Mouse (Mus musculus): Measurements from ENCODE around the gene Ube2l6. TPM values are rescaled to one million over a fixed set of nuclear protein-coding genes. Genes with fewer than 3 reads are reported as not detected.
A peak's percentile ranks its signal among the peaks of the same experiment; 100 is the strongest.

The Ube2l6 gene
- 19.1 and 21.1 TPM in 2 replicates for polyA plus RNA-seq (2015; fragmentation: Nextera tagmentation; extraction: Ambion mirVana)

- peaks cover 4% of the 10 kb centered on the region; the same call in 1 of the 2 replicates for H3K4me1 ChIP-seq
- H3K36me3 ChIP-seq (ENCODE audit: poor library complexity, severe bottlenecking), result no peaks in the 10 kb centered on the region
- H3K9ac ChIP-seq, result peak within 1 kb of the TSS; percentile 70
- peaks cover 7% of the 10 kb centered on the region; the same call in 1 of the 2 replicates for H3K9me3 ChIP-seq (replicated peaks)
- peak within 1 kb of the TSS; percentile 55 for H3K4me3 ChIP-seq
- H3K27me3 ChIP-seq, result no peaks in the 10 kb centered on the region
- ATAC-seq, result peak; percentile 79
- under 1% methylated on average over 21 of the region's 21 CpGs for WGBS
- peak within 1 kb of the TSS; percentile 94 for H3K4me2 ChIP-seq
- H3K27ac ChIP-seq, result 0 out of 2 replicates have a peak within 1 kb of the TSS, but pooled peaks have one; percentile 66
Measured at GRCm38 (mm10) chr2:84798493-84798921, at the start of gene Ube2l6. Ube2l6 (plus strand) TSS chr2:84798828.

- Histone ChIP-seq H3K36me3 (ENCODE audit: poor library complexity, severe bottlenecking) (no peaks in the 10 kb centered on the region), H3K4me1 (no peaks in the 10 kb centered on the region), H3K27ac (no peak overlapping the region), H3K4me3 (no peak overlapping the region), H3K9me3 (replicated peaks) (no peaks in the 10 kb centered on the region), H3K9ac (no peak overlapping the region), H3K27me3 (no peaks in the 10 kb centered on the region), H3K4me2 (no peak overlapping the region)
- WGBS, result 86% methylated on average over 6 of the region's 6 CpGs
- ATAC-seq, result no peak
Measured at GRCm38 (mm10) chr2:84750115-84750514, 48.5 kb upstream of the Ube2l6 start.

GRCm38 (mm10) chr2:84756245-84756644 is 42.4 kb upstream of the Ube2l6 start:
- H3K4me1 ChIP-seq, result no peaks in the 10 kb centered on the region
- no peak overlapping the region for H3K27ac ChIP-seq
- H3K36me3 ChIP-seq (ENCODE audit: poor library complexity, severe bottlenecking), result no peaks in the 10 kb centered on the region
- 84% methylated on average over 5 of the region's 5 CpGs for WGBS
- no peak for ATAC-seq
- H3K9me3 ChIP-seq (replicated peaks), result no peaks in the 10 kb centered on the region
- no peak overlapping the region for H3K4me3 ChIP-seq
- H3K4me2 ChIP-seq, result no peak overlapping the region
- H3K9ac ChIP-seq, result no peak overlapping the region
- H3K27me3 ChIP-seq, result no peaks in the 10 kb centered on the region

- H3K9me3 ChIP-seq (replicated peaks), result no peaks in the 10 kb centered on the region
- no peak overlapping the region for H3K9ac ChIP-seq
- H3K4me3 ChIP-seq, result no peak overlapping the region
- H3K4me1 ChIP-seq, result no peaks in the 10 kb centered on the region
- H3K27ac ChIP-seq, result no peak overlapping the region
- H3K4me2 ChIP-seq, result no peak overlapping the region
- no peaks in the 10 kb centered on the region for H3K36me3 ChIP-seq (ENCODE audit: poor library complexity, severe bottlenecking)
- no peak for ATAC-seq
- 59% methylated on average over 7 of the region's 7 CpGs for WGBS
- no peaks in the 10 kb centered on the region for H3K27me3 ChIP-seq
Measured at GRCm38 (mm10) chr2:84757026-84757682, 41.5 kb upstream of the Ube2l6 start.

- H3K4me3 ChIP-seq, result no peak overlapping the region
- H3K4me1 ChIP-seq, result no peaks in the 10 kb centered on the region
- H3K36me3 ChIP-seq (ENCODE audit: poor library complexity, severe bottlenecking), result no peaks in the 10 kb centered on the region
- WGBS, result 0% methylated on average over 2 of the region's 2 CpGs
- H3K4me2 ChIP-seq, result no peak overlapping the region
- no peak overlapping the region for H3K27ac ChIP-seq
- H3K27me3 ChIP-seq, result no peaks in the 10 kb centered on the region
- no peaks in the 10 kb centered on the region for H3K9me3 ChIP-seq (replicated peaks)
- no peak overlapping the region for H3K9ac ChIP-seq
- peak; percentile 78 for ATAC-seq
Measured at GRCm38 (mm10) chr2:84758542-84759127, 40.0 kb upstream of the Ube2l6 start.

- WGBS, result 70% methylated on average over 8 of the region's 8 CpGs
- H3K9me3 ChIP-seq (replicated peaks), result no peaks in the 10 kb centered on the region
- H3K4me2 ChIP-seq, result no peak overlapping the region
- H3K27ac ChIP-seq, result no peak overlapping the region
- peaks cover 3% of the 10 kb centered on the region; the same call in 1 of the 2 replicates for H3K36me3 ChIP-seq (ENCODE audit: poor library complexity, severe bottlenecking)
- H3K4me1 ChIP-seq, result no peaks in the 10 kb centered on the region
- H3K9ac ChIP-seq, result no peak overlapping the region
- ATAC-seq, result no peak
- no peak overlapping the region for H3K4me3 ChIP-seq
- H3K27me3 ChIP-seq, result no peaks in the 10 kb centered on the region
Measured at GRCm38 (mm10) chr2:84760777-84761176, 37.9 kb upstream of the Ube2l6 start.

GRCm38 (mm10) chr2:84761309-84761708 is 37.3 kb upstream of the Ube2l6 start:
- no peak for ATAC-seq
- no peaks in the 10 kb centered on the region for H3K9me3 ChIP-seq (replicated peaks)
- no peak overlapping the region for H3K4me2 ChIP-seq
- peaks cover 3% of the 10 kb centered on the region; the same call in 1 of the 2 replicates for H3K36me3 ChIP-seq (ENCODE audit: poor library complexity, severe bottlenecking)
- no peak overlapping the region for H3K4me3 ChIP-seq
- H3K9ac ChIP-seq, result no peak overlapping the region
- no peaks in the 10 kb centered on the region for H3K27me3 ChIP-seq
- no peaks in the 10 kb centered on the region for H3K4me1 ChIP-seq
- no peak overlapping the region for H3K27ac ChIP-seq
- WGBS, result 92% methylated on average over 3 of the region's 3 CpGs

GRCm38 (mm10) chr2:84761840-84762239 is 36.8 kb upstream of the Ube2l6 start:
- Histone ChIP-seq H3K4me3 (no peak overlapping the region), H3K4me2 (no peak overlapping the region), H3K27ac (no peak overlapping the region), H3K36me3 (ENCODE audit: poor library complexity, severe bottlenecking) (peaks cover 3% of the 10 kb centered on the region; the same call in 1 of the 2 replicates), H3K4me1 (no peaks in the 10 kb centered on the region), H3K9me3 (replicated peaks) (no peaks in the 10 kb centered on the region), H3K9ac (no peak overlapping the region), H3K27me3 (no peaks in the 10 kb centered on the region)
- 90% methylated on average over 1 of the region's 1 CpGs for WGBS
- no peak for ATAC-seq

GRCm38 (mm10) chr2:84762295-84762694 is 36.3 kb upstream of the Ube2l6 start:
- Histone ChIP-seq H3K36me3 (ENCODE audit: poor library complexity, severe bottlenecking) (peaks cover 3% of the 10 kb centered on the region; the same call in 1 of the 2 replicates), H3K4me1 (no peaks in the 10 kb centered on the region), H3K4me2 (no peak overlapping the region), H3K9me3 (replicated peaks) (no peaks in the 10 kb centered on the region), H3K27ac (no peak overlapping the region), H3K9ac (no peak overlapping the region), H3K27me3 (no peaks in the 10 kb centered on the region), H3K4me3 (no peak overlapping the region)
- WGBS, result 28% methylated on average over 4 of the region's 4 CpGs
- ATAC-seq, result no peak

- WGBS, result 70% methylated on average over 1 of the region's 1 CpGs
- Histone ChIP-seq H3K4me2 (no peak overlapping the region), H3K36me3 (ENCODE audit: poor library complexity, severe bottlenecking) (peaks cover 3% of the 10 kb centered on the region; the same call in 1 of the 2 replicates), H3K27me3 (no peaks in the 10 kb centered on the region), H3K4me1 (no peaks in the 10 kb centered on the region), H3K4me3 (no peak overlapping the region), H3K9ac (no peak overlapping the region), H3K9me3 (replicated peaks) (no peaks in the 10 kb centered on the region), H3K27ac (no peak overlapping the region)
- ATAC-seq, result no peak
Measured at GRCm38 (mm10) chr2:84762818-84763217, 35.8 kb upstream of the Ube2l6 start.

- H3K9ac ChIP-seq, result no peak overlapping the region
- H3K36me3 ChIP-seq (ENCODE audit: poor library complexity, severe bottlenecking), result no peaks in the 10 kb centered on the region
- H3K27me3 ChIP-seq, result no peaks in the 10 kb centered on the region
- H3K4me1 ChIP-seq, result peaks cover 14% of the 10 kb centered on the region
- no peaks in the 10 kb centered on the region for H3K9me3 ChIP-seq (replicated peaks)
- H3K4me3 ChIP-seq, result no peak overlapping the region
- no peak overlapping the region for H3K27ac ChIP-seq
- 81% methylated on average over 6 of the region's 6 CpGs for WGBS
- no peak for ATAC-seq
- no peak overlapping the region for H3K4me2 ChIP-seq
Measured at GRCm38 (mm10) chr2:84770501-84770900, 28.1 kb upstream of the Ube2l6 start.

- Histone ChIP-seq H3K9ac (no peak overlapping the region), H3K27ac (no peak overlapping the region), H3K4me1 (peaks cover 14% of the 10 kb centered on the region), H3K9me3 (replicated peaks) (no peaks in the 10 kb centered on the region), H3K36me3 (ENCODE audit: poor library complexity, severe bottlenecking) (no peaks in the 10 kb centered on the region), H3K4me2 (no peak overlapping the region), H3K4me3 (no peak overlapping the region), H3K27me3 (no peaks in the 10 kb centered on the region)
- ATAC-seq, result no peak
- 87% methylated on average over 4 of the region's 4 CpGs for WGBS
Measured at GRCm38 (mm10) chr2:84772454-84772853, 26.2 kb upstream of the Ube2l6 start.
